Mouse (Mus musculus) monocyte, adult 5-6 weeks (primary cell): Measurements from ENCODE around the gene Txn2. TPM values are rescaled to one million over a fixed set of nuclear protein-coding genes. Genes with fewer than 3 reads are reported as not detected.
"Not testable (repeated sequence)": the region's sequence is repeated elsewhere in the genome, so short reads cannot be mapped to it uniquely, and the experiment has no call there.

Source experiments
- ATAC-seq: fragments of 153-309, 156-312 bp; replicated peaks from 2 replicates; pipeline ENCODE4 v1.8.0; 2017; ENCODE audit warnings: mild to moderate bottlenecking; ENCODE audit not compliant: low TSS enrichment, insufficient number of reproducible peaks, severe bottlenecking, poor library complexity, low FRiP score
- total RNA-seq: library from RNA; stranded (forward); fragments of 200-1000, 200-491, 200-594 nt; gene quantifications from 3 replicates; pipeline ENCODE4 v1.2.3, GENCODE M21; 2017

Gene Txn2
- total RNA-seq, 1 experiment from 2014 or later, result 27.0 TPM

DNA sequence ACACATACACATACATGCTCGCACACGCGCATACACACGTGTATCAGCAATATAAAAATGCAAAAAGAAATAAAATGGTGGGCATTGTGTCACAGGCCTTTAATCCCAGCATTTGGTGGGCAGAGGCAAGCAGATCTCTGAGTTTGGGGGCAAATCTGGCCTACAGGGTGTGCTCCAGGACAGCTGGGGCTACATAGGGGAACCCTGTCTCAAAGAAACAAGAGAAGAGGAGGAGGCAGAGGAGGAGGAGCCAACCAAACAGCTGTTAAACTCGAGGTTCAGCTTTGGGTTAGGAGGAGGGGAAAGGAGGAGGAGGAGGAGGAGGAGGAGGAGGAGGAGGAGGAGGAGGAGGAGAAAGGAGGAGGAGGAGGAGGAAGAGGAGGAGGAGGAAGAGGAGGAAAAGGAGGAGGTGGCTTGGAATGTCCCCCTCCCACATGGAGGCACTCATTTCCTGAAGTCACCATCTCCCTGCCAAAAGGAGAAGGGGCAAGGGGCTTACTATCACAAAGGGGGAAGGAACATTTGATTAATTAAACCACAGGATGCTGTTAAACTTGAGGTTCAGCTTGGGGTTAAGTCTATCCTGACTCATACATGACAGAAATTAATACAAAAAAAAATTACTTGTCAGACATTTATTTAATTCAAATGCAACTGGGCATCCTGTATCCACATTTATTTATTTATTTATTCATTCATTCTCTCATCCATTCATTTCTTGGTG lies 42.3 kb downstream of the Txn2 start:
- no peak for ATAC-seq

DNA sequence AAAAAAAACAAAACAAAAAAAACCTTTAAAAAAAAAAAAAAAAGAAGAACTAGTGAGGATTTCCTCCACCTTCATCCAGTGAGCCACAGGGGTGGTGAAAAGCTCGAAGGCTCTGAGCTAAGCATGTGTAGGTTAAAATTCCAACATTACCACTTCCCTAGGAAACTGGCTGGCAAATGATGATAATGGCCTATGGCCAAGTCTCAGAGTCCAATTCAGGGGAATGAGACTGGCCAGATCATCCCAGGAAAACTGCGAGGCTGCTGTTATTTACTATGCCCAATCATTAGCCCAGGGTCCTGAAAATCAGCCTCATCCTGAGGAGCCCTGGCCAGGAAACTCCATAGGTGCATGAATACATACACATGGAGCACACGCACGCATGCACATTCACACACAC lies 42.9 kb downstream of the Txn2 start:
- ATAC-seq, result no peak

DNA sequence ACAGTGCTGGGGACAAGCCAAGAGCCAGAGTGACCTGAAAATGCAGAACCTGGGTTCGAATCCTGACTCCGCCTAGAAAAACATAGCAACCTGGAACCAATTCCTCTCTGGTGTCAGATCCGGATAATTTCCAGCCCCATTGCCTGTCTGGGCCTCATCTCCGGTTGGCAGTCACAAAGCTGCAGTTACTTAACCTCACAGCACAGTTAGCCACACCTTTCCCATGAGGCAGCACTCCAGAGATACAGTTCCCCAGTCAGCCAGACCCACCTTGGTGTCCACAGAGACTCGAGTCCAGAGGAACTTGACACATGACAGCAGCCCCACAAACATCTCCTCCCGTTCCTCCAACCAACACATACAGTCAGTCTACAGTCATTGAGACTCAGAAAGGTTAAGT lies 43.6 kb downstream of the Txn2 start:
- peak; percentile 33 for ATAC-seq

DNA sequence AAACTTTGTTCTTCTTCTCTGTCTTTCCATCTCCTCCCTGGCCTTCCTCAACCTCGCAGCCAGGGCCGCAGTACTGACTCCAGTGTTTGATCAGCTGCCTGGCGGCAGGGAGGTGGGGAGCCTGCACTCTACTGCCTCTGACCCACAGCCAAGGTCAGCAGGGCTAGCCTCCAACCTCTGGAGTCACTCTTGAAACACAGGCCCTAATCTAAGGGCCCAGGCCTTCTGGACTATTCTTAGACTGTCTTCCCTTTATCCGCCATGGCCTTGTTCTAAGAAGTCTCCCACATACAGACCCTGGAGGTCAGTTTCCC lies 45.2 kb downstream of the Txn2 start:
- ATAC-seq, result no peak

DNA sequence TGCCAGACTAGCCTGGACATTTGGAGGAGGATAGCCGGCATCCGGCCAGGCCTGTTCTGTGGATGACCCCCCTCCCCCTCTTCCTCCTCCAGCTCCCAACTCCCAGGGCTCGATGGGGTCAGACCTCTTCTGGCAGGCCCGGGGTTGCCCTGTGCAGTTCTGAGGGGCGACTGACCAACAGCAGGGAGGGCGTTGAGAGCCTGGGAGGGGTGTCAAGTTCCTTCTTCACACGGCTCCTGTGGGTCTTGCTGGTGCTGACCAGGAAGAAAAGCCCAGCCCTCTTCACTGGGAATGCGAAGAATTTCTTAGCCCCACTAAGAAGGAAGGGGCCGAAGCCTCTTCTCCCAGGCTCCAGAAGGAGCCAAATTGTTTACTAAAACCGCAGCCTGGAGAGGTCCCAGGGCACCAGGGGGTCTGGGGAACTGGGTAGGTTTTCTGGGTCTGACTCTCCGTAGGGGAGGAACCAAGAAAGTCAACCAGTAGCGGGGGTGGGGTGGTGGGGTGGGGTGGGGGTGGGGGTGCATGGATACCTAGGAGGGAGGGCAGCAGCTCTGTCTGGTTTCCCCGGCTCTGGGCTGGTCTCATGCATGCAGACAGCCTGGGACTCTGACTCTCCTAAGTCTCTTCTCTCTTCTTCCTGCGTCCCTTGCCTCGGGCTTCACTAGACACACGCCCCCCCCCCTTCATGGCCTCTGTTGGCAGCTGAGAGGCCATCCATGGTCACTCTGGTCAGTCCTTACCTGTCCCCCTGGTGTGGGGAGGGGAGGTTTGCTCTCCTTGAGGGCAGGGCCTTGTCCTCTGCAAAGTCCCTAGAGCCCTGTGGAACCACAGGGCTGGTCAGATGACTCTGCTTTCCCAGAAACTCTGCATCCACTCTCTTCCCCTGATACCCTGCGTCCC lies 45.8 kb downstream of the Txn2 start:
- ATAC-seq, result no peak

DNA sequence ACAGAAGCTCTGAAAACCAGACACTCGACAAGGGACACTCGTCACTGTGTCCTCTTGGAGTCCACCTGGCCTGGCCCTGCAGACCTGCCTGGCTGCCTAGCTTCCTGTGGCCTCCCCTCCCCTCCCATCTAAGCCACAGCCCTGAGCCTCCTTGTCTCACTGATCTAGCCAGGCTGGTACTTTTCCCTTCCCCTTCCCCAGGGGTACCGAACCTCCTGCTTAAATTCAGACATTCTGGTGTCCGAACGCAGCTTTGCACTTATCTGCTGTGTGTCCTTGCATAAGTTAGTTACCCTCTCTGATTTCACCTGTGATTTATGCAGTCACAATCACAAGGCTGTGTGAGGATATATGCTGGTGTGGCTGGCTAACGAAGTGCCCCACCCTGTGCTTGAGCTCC lies 46.5 kb downstream of the Txn2 start:
- ATAC-seq, result no peak

DNA sequence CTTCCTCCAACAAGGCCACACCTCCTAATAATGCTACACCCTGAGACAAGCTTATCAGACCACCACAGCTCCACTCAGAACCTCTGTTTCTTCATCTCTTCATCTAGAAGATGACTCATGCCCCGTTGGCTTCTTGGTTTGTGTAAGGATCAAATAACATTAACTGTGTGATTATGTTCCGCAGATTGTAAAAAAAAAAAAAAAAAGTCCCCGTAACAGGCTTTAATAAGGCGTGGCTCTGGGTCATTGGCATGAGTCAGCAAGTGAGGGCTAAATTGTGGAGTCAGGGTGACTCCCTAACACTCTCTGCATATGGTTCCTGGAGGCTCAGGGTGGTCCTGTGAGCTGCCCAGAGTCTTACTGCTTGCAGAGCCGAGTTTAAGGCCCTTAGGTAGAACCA lies 47.1 kb downstream of the Txn2 start:
- peak; percentile 29; the same call in 1 of the 2 replicates for ATAC-seq

DNA sequence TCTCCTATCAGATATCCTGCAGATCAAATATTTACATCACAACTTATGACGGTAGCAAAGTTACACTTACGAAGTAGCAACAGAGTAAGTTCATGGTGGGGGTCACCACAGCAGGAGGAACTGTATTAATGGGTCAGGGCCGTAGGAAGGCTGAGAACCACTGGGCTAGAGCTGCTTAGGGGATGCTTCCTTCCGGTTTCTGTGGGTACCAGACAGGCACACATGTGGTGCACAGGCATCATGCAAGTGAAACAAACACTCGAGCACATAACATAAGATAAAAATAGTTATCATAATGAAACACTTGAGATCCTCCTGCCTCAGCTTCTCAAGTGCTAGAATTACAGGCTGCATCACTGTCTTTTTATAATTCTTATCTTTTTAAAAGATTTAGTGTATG lies 48.1 kb downstream of the Txn2 start:
- no peak for ATAC-seq

DNA sequence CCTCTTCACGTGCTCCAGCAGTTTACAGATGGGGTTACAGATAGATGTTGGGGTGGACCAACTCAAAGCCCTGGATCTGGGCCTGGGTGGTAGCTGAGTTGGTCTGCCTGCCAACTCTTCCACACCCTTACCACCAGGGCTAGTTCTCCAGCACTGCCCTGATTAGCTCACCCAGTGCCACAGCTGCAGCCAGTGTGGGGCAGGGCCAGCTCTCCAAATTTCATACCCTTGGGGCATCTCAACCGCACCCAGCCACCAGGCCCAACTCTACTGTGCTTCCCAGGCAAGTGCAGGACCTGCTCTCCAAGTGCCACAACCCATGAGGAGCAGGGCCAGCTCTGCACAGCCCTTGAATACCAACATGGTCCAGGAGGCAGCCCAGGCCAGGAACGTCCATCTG lies 49.0 kb downstream of the Txn2 start:
- no peak for ATAC-seq

DNA sequence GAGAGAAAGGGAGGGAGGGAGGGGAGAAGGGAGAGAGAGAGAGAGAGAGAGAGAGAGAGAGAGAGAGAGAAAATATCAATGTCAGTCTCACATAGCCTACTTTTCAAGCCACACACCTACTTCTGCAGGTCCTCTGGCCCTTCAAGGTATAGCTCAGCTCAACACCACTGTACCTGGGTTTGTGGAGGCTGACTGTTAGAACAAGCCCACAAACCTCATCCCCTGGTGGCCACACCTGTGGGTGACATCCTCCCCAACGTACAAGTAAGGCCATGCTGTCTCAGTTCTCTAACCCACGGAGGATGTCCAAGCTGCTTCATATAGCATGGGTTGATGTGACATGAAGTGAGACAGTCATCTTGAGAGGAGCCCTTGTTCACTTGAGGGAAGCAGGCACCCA lies 51.6 kb downstream of the Txn2 start:
- no peak for ATAC-seq

DNA sequence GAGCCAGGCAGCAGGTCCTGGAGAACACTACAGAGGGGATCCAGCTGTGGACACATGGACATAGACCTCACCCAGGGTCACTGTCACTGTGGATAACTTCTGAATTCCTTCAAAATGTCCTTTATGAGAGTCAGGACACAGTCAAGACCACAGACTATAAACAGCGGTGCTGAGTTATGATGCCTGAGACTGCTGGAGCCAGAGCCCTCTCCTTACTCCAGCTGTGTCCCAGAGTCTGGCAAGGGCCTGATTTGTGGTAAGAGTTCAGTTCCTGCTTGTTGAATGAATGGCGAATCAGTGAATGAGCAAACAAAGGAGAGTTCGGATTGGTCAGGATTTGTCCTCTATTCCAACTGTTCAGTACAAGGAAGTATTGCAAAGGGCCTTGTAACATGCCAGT lies 52.1 kb downstream of the Txn2 start:
- no peak for ATAC-seq

DNA sequence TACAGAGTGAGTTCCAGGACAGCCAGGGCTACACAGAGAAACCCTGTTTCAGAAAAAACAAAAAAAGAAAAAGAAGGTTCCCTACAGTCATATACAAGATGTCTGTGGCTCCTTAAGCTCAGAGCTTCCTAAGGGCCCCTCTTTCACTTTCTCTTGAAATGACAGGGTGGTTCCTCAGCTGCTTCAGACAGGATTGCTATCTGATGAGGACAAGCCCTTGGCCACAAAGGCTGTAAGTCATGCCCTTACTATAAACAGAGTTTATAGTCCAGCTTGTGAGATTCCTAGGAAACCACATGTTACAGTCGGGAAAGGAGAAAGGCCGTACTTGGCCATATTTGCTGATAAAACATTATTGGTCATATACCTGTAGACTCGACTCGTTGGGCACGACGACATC lies 52.9 kb downstream of the Txn2 start:
- no peak for ATAC-seq

DNA sequence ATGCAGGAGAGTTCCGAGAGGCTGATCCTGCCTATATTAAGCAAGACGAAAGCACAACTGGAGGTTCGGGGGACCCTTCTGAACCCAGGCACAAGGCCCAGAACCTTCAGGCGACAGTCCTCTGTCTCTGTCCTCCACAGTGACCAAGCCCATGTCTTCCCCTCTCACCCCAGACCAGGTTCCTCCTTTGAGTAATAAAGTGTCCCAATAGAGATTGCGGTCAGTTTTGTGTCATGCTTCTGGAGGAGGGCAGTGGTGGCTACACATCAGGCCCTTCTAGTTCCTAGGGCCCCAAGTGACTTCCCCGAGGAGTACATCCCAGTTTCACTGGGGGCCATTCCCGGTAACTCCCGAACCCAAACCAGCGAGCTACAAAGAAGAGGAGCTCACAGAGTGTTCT lies 54.0 kb downstream of the Txn2 start:
- peak; percentile 97 for ATAC-seq

DNA sequence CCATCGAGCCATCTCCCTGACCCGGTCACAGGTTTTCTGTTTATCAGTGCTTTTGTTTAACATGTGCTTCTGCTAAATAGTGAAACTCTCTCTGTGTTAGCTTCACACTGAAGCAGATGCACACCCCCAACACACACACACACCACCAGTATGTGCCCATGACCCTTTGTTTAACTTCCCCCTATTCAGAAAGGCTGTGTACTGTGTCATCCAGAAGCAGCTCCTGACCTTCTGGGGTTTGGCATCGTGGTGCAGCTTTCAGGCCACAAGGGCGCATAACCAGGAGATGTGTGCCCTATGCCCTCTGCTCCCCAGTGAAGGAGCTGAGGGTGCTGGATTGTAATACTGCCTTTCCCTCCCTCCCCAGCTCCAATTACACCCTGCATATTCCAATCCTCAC lies 54.5 kb downstream of the Txn2 start:
- ATAC-seq, result peak; percentile 73

DNA sequence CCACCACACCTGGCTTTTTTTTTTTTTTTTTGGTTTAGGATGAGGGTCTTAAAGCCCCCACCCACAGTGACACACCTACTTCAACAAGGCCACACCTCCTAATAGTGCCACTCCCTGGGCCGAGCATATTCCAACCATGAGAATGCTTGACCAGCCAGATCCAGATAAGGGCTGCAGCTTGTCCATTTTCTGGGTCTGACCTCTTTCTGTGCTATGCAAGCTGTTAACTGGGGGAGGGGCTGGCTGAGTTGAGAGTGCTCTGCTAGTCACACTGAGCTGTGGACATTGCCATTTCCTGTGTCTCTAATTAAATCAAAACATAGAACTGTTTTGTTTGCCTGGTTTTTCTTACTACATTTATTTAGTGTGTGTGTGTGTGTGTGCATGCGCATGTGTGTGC lies 55.2 kb downstream of the Txn2 start:
- ATAC-seq, result no peak

DNA sequence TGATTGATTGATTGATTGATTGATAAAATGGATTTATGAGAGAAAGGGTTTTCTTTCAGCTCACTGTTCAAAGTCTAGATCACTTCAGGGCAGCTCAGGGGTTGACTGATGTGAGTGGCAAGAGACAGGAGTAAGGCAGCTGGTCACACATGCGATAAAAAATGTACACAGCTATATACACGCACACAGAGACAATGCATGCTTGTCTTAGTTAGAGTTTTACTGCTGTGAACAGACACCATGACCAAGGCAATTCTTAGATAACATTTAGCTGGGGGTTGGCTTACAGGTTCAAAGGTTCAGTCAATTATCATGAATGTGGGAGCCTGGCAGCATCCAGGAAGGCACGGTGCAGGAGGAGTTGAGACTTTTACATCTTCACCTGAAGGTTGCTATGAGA lies 55.8 kb downstream of the Txn2 start:
- no peak for ATAC-seq

DNA sequence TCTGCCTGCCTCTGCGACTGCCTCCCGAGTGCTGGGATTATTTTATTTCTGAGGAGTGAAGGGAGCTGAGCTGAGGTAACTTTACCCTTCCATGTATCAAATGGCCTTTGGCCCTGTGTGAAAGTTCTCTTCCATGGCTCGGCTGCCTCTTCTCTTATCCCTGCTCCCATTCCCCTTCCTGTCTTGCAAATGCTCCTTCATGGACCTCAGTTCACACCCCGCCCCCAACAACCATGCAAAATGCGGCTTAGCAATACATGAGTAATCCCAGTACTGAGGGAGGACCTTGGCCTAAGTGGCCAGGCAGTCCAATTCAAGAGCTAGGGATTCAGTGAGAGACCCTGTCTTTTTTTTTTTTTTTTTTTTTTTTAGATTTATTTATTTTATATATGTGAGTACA lies 60.5 kb downstream of the Txn2 start:
- ATAC-seq, result no peak

DNA sequence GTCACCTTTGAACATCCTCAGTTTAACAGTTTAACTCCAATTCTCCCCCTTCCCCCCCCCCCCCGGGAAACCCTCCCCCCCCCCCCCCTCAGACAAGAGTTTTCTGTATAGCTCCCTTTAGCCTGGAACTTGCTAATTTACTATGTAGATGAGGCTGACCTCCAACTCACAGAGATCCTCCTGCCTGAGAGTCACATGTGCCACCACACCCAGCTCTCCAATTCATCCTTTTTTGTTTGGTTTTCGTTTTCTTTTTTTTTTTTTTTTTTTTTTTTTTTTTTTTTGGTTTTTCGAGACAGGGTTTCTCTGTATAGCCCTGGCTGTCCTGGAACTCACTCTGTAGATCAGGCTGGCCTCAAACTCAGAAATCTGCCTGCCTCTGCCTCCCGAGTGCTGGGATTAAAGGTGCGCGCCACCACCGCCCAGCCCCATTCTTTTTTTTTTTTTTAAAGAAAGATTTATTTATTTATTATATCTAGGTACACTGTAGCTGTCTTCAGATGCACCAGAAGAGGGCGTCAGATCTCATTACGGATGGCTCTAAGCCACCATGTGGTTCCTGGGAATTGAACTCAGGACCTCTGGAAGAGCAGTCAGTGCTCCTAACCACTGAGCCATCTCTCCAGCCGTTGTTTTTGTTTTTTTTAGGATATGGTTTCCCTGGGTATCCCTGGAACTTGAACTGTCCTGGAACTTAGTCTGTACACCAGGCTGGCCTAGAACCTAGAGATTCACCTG lies 61.4 kb downstream of the Txn2 start:
- not testable (repeated sequence) for ATAC-seq

DNA sequence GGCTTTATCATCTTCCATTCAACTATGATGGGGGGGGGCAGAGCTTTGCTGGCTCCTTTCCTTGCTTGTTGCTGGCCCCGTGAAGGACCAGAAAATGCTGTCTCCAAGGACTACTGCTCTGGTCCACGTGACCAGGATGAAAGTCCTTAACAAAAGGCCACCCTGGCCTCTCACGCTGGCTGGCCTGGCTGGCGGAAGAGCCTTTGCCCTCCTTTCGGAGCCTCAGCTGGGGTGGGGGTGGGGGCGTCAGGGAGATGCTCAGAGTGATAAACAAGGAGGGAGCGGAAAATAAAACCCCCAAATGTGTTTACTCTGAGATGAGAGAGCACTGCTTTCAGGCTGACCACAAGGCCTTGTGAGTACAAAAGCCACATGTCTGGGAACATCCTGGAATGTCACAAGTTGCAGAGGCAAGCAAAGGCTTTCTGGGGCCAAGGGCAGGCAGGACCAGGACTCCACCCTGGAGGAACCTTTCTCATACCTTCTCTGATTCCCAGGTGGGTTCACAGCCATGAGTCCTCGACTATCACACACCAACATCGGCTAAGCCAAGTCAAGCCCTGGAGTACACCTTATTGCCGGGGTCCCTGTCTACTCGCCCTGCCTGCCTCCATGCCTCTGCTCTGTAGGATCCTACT lies 62.1 kb downstream of the Txn2 start:
- ATAC-seq, result no peak
